Mouse (Mus musculus) retina, postnatal 1 day (tissue): ENCODE measurements at regions not wholly inside any gene's neighbourhood (a gene's known extent, or its start where the extent isn't known, plus 50 kb on each side); places are given as distances from the start of the nearest gene placed in this dataset.

Source experiments
- DNase-seq: peaks from one replicate; pipeline ENCODE4 v3.0.0-alpha.2; 2012

DNA sequence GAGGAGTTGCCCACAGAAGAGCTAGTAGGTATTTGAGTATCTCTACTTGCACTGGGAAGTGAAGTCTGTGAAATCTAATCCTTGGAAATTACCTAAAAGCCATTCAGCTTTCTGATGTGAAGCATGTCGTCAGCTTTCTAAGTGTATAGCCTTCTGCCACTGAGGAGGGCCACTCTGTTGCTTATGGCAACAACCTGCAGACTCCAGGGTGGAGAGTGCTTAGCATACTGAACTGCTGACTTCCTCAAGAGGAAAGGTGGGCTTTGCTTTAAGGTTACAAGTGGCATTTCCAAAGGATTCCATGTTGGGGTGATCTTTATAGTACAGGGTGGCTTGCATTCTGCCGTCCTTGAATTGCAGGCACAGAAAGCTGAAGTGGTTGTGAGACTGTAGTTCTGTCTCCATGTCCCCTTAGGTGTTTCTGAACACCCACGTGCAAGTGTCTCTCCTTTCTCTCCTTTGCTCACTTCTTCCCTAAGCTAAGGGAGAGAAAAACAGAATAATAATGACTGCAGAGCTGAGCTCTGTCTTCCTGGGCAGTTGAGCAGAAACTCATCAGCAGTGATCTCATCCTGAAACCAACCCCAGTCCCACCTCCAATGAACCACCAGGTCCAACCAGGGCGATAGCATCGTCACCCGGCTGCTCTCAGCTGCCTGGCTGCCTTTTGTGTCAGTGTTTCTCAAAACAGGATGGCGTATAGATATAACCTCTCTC lies 292.3 kb upstream of the Nrp1 start:
- DNase-seq = peak; percentile 14

DNA sequence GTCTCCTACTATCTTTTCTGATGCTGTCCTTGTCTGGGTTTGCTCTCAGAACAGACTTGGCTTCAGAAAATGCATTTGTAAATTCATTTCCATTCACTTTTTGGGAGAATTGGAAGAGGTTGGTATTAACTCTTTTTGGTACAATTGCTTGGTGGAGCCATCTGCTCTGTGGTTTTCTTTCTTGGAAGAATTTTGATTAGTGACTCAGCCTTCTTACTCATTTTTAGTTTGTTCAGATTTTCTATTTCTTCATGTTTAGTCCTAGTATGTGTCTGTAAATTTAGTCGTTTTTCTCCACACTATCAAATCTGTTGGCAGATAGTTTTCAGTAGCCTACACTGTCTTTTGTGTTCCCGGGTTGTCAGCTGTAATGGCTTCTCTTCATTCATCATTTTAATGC lies 288.7 kb upstream of the Nrp1 start:
- DNase-seq = no peak

DNA sequence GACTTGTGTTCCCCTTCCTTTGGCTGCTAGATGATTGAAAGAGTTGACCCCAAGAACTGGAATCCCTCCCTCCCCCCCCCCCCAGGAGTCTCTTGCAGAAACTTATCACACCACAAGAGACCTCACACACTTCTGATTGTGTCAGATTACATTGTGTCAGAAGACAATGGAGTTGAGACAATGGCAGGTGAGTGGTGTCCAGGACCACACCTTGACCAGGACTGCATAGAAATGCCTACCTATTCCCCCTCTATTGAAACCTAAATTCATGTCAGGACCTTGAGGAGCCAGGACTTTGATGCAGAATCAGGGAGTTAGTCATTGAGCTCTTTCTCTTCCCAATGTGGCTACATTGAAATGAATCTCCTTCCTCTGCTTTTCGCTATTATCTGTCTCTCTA lies 282.8 kb upstream of the Nrp1 start:
- DNase-seq = no peak

GRCm38 (mm10) chr8:128076226-128076625 lies 282.2 kb upstream of the Nrp1 start:
- DNase-seq = no peak

GRCm38 (mm10) chr8:128078740-128079139 lies 279.7 kb upstream of the Nrp1 start:
- no peak for DNase-seq

DNA sequence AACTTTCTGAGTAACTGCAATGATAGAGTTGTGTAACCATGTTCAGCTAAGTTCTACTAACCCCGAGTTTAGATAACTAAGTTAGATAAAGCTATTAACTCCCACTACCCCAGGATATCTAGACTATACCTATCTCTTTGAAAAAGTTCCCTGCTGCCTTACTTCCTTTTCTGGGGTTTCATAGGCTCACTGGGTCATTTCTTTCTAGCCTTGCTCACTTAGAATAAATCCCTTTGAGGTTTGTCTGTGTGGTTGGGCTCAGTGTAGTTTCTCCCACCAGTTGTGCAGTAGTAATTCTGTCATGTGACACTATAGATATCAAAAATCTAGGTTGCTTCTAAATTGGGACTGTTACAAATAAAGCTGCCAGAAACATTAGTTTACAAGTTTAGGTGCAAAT lies 272.6 kb upstream of the Nrp1 start:
- no peak for DNase-seq

- DNase-seq = no peak
Observed at GRCm38 (mm10) chr8:128087500-128087899, 270.9 kb upstream of the Nrp1 start.

- no peak for DNase-seq
Observed at GRCm38 (mm10) chr8:128092826-128093225, 265.6 kb upstream of the Nrp1 start.

- no peak for DNase-seq
Observed at GRCm38 (mm10) chr8:128095451-128095850, 263.0 kb upstream of the Nrp1 start.

DNA sequence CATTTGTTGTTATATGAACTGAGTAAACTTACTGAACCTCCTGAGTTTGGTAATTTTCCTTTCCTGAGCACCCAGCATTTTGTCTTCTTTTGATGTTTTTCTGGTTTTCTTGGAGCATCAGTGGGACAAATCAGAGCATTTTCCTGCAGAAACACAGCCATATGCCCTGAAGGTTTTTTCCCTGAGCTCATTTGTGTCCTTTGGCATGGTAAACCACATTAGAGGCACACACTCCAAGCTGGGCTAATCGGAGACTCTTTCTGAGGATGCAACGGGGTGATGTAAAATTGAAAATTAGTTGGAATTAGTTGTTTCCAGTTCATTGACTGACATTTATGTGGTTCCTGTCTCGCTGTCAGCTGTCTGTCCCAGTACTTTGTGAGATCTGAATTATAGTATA lies 260.8 kb upstream of the Nrp1 start:
- peak; percentile 4 for DNase-seq

- DNase-seq = no peak
Observed at GRCm38 (mm10) chr8:128103380-128103779, 255.0 kb upstream of the Nrp1 start.

DNA sequence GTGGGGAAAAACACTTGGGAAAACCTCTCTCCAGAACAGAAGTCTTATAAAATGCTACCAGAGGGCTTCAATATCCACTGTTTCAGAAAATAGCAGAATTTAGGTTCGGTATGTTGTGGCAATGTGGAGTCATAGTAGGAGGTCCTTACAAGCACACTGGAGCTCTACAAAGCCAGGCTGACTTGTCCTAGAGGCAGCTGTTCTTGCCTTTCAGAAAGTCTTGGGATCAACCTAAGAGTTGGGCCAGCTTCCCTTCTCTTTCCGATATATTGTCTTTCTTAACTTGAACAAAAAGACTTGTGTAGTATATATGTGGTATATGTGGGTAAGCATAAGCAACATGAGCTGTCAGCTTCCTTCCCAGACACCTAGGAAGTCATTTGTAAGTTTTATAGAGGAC lies 251.8 kb upstream of the Nrp1 start:
- no peak for DNase-seq

- DNase-seq = no peak
Observed at GRCm38 (mm10) chr8:128107041-128107440, 251.4 kb upstream of the Nrp1 start.

DNA sequence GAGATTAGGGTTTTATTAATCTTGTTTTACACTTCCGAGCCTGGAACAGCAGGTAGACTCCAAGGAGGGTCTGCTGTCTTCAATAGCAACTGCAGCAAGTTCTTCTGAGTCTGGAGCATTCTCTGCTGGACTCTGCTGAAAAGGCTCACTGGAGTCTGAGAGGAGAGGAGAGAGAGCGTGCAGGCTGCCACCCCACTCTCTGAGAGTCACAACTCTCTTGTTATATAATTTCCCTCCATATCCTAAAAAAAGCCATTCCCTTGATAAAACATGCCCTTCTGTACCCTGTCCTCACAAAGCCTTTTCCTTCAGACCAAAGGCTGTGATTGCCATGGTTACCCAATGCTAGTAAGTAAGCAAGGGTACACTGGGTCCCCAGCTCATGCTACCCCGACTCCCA lies 249.4 kb upstream of the Nrp1 start:
- no peak for DNase-seq

GRCm38 (mm10) chr8:128111132-128111531 lies 247.3 kb upstream of the Nrp1 start:
- DNase-seq = no peak

- no peak for DNase-seq
Observed at GRCm38 (mm10) chr8:128113116-128113515, 245.3 kb upstream of the Nrp1 start.

- DNase-seq = no peak
Observed at GRCm38 (mm10) chr8:128141290-128141966, 217.0 kb upstream of the Nrp1 start.

- no peak for DNase-seq
Observed at GRCm38 (mm10) chr8:128148351-128148942, 210.0 kb upstream of the Nrp1 start.

DNA sequence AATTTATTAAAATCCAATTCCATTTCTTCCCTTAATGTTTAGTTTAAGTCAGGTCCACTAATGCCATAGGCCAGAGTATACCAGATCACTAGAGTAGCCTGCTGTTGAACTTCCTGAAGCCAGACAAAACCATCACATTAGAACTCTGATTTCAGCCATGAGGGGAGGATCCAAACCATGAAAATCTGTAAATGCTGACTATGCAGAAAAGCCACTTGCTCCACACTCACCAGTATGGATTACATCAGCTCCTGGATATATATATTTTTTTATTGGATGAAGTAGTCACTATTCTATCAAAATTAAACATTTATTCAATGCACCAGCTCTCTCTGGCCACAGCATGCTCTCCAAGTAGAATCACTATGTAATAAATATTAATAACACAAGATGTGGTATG lies 202.8 kb upstream of the Nrp1 start:
- DNase-seq = no peak

DNA sequence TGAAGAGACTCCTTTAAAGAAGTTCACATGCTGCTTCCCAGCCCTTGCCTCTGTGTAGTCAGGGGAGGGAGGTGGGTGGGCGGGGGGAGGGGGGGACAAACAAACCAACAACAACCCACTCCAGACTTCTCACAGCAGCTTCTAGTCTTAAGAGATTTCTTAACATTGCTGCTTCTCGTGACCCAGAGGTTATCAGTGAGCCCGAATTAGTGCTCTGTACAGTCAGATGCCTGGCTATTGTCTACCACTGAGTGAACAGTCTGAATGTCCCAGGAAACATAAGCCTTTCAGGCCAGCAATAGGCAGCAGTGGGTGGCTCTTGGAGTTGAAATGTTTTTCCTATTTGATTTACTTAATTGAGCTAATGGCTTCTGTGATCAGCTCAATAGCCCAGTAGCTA lies 202.2 kb upstream of the Nrp1 start:
- peak; percentile 31 for DNase-seq

GRCm38 (mm10) chr8:128162857-128163256 lies 195.5 kb upstream of the Nrp1 start:
- DNase-seq = no peak

- DNase-seq = no peak
Observed at GRCm38 (mm10) chr8:128164976-128165375, 193.4 kb upstream of the Nrp1 start.

DNA sequence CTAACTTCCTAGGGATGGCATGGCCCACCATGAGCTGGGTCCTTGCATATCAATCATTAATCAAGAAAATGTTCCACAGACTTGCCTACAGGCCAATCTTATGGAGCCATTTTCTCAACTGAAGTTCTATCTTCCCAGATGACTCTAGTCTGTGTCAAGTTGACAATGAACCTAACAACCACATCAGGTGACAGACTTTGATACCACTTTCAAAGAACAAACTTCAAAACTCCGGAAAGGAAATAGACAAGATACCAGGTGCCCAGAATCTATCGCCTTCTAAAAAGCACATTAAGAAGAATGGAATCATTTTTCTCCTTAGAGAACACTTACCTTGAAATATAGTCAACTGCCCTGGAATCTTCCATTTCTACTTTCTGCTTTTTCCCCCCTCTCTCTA lies 192.8 kb upstream of the Nrp1 start:
- no peak for DNase-seq

GRCm38 (mm10) chr8:128166097-128166496 lies 192.3 kb upstream of the Nrp1 start:
- DNase-seq = no peak
